Mouse (Mus musculus) testis, adult 2 months (tissue): ENCODE measurements around the gene Mylk3.

Experiments
- CTCF ChIP-seq: fragments of 200-500 bp; IDR thresholded peaks from 2 replicates; pipeline ENCODE4 v1.5.1; 2012; ENCODE audit warnings: low read depth, mild to moderate bottlenecking, inconsistent platforms, low read length, moderate library complexity; ENCODE audit not compliant: control insufficient read depth, insufficient read depth, insufficient replicate concordance
- POLR2A ChIP-seq: fragments of 200-500 bp; IDR thresholded peaks from 2 replicates; pipeline ENCODE4 v1.6.1; 2012; ENCODE audit warnings: low read depth, mild to moderate bottlenecking, inconsistent platforms, low read length, moderate library complexity; ENCODE audit not compliant: control insufficient read depth

- no peak for TF ChIP-seq CTCF
- TF ChIP-seq POLR2A: no peak
Observed at GRCm38 (mm10) chr8:85303531-85303930, 82.6 kb downstream of the Mylk3 start.
